Mouse (Mus musculus) embryonic fibroblast, embryonic 13.5 days (primary cell): Measurements from ENCODE around the gene Cenpp. TPM values are rescaled to one million over a fixed set of nuclear protein-coding genes. Genes with fewer than 3 reads are reported as not detected.

ENCODE experiments used
- H3K27ac ChIP-seq: 2 replicates; pipeline ENCODE4 v1.5.1; 2012; ENCODE audit warnings: low read length, control low read depth, inconsistent platforms; ENCODE audit not compliant: insufficient read depth
- H3K4me1 ChIP-seq: 2 replicates; pipeline ENCODE4 v1.6.1; 2011; ENCODE audit warnings: low read length; ENCODE audit not compliant: control insufficient read depth, insufficient read depth
- H3K4me3 ChIP-seq: 2 replicates; pipeline ENCODE4 v1.5.1; 2011; ENCODE audit warnings: mild to moderate bottlenecking, control low read depth, low read length; ENCODE audit not compliant: insufficient read depth
- CTCF ChIP-seq: IDR thresholded peaks from 2 replicates; pipeline ENCODE4 v1.5.1; 2011; ENCODE audit warnings: mild to moderate bottlenecking, control low read depth, low read length, moderate library complexity, borderline replicate concordance; ENCODE audit not compliant: insufficient read depth
- POLR2A ChIP-seq: IDR thresholded peaks from 2 replicates; pipeline ENCODE4 v1.6.1; 2011; ENCODE audit warnings: low read depth, mild to moderate bottlenecking, control low read depth, low read length, moderate library complexity
- polyA plus RNA-seq: library from polyadenylated mRNA; stranded (reverse); fragments of >200 nt; gene quantifications from 2 replicates; pipeline ENCODE4 v1.2.4, GENCODE M21; 2011; ENCODE audit warnings: low read depth; ENCODE audit not compliant: missing spikeins, insufficient read length

Gene Cenpp
- polyA plus RNA-seq, 1 experiment = 9.0 TPM

DNA sequence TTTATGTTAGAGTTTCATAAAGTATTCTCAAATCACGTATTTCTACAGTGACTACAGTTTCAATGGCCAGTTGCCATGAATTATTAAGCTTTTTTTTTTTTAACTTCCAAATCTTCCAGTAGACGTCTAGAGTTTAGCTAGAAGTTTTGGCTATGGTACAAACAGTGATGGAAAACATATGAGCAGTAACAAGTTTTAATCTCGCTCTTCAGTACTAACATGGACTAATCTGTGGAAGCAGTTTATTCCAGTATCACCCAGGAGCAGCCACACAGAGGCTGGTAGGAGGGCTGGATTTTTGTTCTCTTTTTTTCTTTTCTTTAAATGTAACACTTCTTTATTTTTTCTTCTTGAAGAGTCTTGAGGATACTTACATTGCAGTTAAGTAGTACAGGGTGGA is 108.3 kb downstream of the Cenpp start, which contains the start of gene Aspn:
Gene Aspn (plus strand): TSS at position 165 of the 400 bp plus-strand sequence.
- Histone ChIP-seq H3K4me1 (peaks cover 13% of the 10 kb centered on the region; the same call in 1 of the 2 replicates), H3K27ac (peak within 1 kb of the TSS; percentile 91), H3K4me3 (peak within 1 kb of the TSS; percentile 9; the same call in 1 of the 2 replicates)
- peak; percentile 74 for TF ChIP-seq POLR2A
- TF ChIP-seq CTCF = no peak

DNA sequence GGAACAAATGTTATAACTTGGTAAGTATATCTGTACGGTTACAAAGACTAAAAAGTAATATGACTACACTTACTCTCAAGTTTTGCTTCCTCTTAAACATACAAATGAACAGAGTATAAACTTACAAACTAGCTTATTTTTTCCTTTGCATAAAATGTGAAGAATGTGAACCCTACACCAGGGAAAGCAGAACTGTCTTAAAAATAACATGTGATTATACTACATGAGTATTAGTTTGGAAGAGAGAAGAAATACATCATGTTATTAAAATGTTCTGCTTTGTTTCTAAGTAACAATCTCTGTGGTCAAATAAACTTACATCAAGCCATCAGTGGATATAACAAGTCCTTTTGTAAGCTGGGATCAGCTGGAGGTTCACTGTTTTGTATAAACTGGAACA is 113.9 kb downstream of the Cenpp start:
- Histone ChIP-seq H3K4me1 (peaks cover 5% of the 10 kb centered on the region; the same call in 1 of the 2 replicates), H3K27ac (peak overlapping the region; percentile 43), H3K4me3 (no peak overlapping the region)
- TF ChIP-seq CTCF (no peak), POLR2A (no peak)

- H3K4me1 ChIP-seq = peaks cover 1% of the 10 kb centered on the region; the same call in 1 of the 2 replicates
- H3K4me3 ChIP-seq = no peak overlapping the region
- no peak overlapping the region for H3K27ac ChIP-seq
- no peak for TF ChIP-seq POLR2A
- no peak for TF ChIP-seq CTCF
Observed at GRCm38 (mm10) chr13:49536946-49537345, 115.6 kb downstream of the Cenpp start.

DNA sequence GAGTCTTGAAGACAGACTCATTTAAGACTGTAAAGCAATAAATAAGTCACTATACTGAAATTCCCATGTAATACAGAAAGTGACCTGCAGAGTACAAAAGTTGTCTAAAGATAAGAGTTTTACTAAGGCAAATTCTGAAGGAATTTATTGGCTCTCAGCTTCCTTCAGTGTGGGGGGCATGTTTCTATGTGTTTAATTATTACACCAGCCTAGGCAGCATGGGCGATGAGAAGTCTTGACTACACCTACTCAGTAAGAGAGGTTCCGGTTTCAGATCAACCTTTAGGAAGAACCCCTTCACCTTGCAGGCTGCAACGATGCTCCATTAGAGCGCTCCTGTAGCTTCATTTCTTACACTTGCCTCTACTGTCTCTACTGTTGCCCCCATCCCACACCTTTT is 121.9 kb downstream of the Cenpp start:
- Histone ChIP-seq H3K27ac (no peak overlapping the region), H3K4me1 (no peaks in the 10 kb centered on the region; the same call in 1 of the 2 replicates), H3K4me3 (no peak overlapping the region)
- TF ChIP-seq CTCF (no peak), POLR2A (no peak)

- no peak overlapping the region for H3K4me3 ChIP-seq
- no peak overlapping the region for H3K27ac ChIP-seq
- no peaks in the 10 kb centered on the region for H3K4me1 ChIP-seq
- TF ChIP-seq CTCF (no peak), POLR2A (no peak)
Observed at GRCm38 (mm10) chr13:49526235-49526634, 126.3 kb downstream of the Cenpp start.

GRCm38 (mm10) chr13:49518761-49519160 is 133.8 kb downstream of the Cenpp start:
- TF ChIP-seq CTCF = no peak
- TF ChIP-seq POLR2A = no peak
- H3K27ac ChIP-seq = no peak overlapping the region
- no peak overlapping the region for H3K4me3 ChIP-seq
- peaks cover 2% of the 10 kb centered on the region; the same call in 1 of the 2 replicates for H3K4me1 ChIP-seq

GRCm38 (mm10) chr13:49507176-49507575 is 145.4 kb downstream of the Cenpp start:
- H3K4me3 ChIP-seq = no peak overlapping the region
- no peak overlapping the region for H3K27ac ChIP-seq
- H3K4me1 ChIP-seq = no peaks in the 10 kb centered on the region
- TF ChIP-seq CTCF (no peak), POLR2A (no peak)

- Histone ChIP-seq H3K4me1 (no peaks in the 10 kb centered on the region), H3K4me3 (no peak overlapping the region), H3K27ac (no peak overlapping the region)
- TF ChIP-seq CTCF (no peak), POLR2A (no peak)
Observed at GRCm38 (mm10) chr13:49505776-49506175, 146.8 kb downstream of the Cenpp start.

DNA sequence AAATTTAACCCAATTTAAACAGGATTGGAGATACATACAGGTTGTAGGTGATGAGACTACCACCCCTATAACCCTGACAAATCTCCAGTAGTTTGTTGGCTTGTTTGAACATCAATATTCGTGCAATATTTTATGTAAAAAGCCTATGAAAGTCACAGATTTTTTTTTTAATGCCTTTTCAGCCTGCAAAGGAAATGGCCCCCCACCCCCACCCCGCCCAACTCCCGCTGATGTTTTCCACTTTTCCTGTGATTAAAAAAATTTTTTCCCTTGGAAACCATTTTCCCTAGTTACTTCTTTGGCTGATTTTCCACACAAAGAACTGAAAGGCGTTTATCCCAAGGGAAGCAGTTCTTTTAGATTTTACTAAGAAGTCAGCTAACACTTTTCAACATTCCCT is 148.1 kb downstream of the Cenpp start, which contains the start of gene Ecm2:
Gene Ecm2 (plus strand): TSS at position 301 of the 400 bp plus-strand sequence.
- H3K4me1 ChIP-seq = no peaks in the 10 kb centered on the region
- H3K27ac ChIP-seq = no peak within 1 kb of the TSS
- TF ChIP-seq CTCF (no peak), POLR2A (no peak)
- no peak within 1 kb of the TSS for H3K4me3 ChIP-seq

GRCm38 (mm10) chr13:49492376-49493368 is 159.9 kb downstream of the Cenpp start, which contains the start of gene Tes3-ps:
Tes3-ps (plus strand) TSS chr13:49493318.
- H3K4me1 ChIP-seq = peaks cover 9% of the 10 kb centered on the region
- no peak for TF ChIP-seq CTCF
- no peak; the same call in 1 of the 2 replicates for TF ChIP-seq POLR2A
- peak within 1 kb of the TSS; percentile 93 for H3K27ac ChIP-seq
- H3K4me3 ChIP-seq = no peak within 1 kb of the TSS
